Comparison of ENCODE assay signal across 9 mouse cellular contexts in genomic region chr19:22656466-22657215, GRCm38 (mm10).
DNase-seq lines count a peak whose midpoint lies in the region; ATAC-seq and TF ChIP-seq lines count a peak whose summit lies in the region.
"Had no signal": no experiment of that assay in that cellular context is flagged by ENCODE, and none has a peak within 500 bp of the region (broad histone marks: within the 10 kb centered on the region; RNA-seq: fewer than 3 reads in every experiment).

No protein-coding gene starts in this region.

- DNase-seq in kidney, postnatal 0 days (ENCODE audit: low spot score), result peak; percentile 32
- DNase-seq in kidney, postnatal 25 days, result no peak
- DNase-seq in lung, postnatal 25 days (ENCODE audit: low spot score), result no peak
- DNase-seq in ovary, adult 18-20 months (ENCODE audit: low spot score), result no peak
- no peak for DNase-seq in adipocyte (ENCODE audit: low spot score)

- H3K4me1 ChIP-seq in kidney, postnatal 0 days (replicated peaks; ENCODE audit: insufficient read depth, low read length), result 0 out of 2 replicates have a peak, but pooled peaks cover 5% of the 10 kb centered on the region
- H3K4me1 ChIP-seq in embryonic facial prominence, embryonic 12.5 days, result 0 out of 2 replicates have a peak, but pooled peaks cover 3% of the 10 kb centered on the region
- H3K4me1 ChIP-seq in hindbrain, embryonic 16.5 days (ENCODE audit: control insufficient read depth, insufficient read depth, low read depth, low read length), result peaks cover 9% of the 10 kb centered on the region
- peaks cover 9% of the 10 kb centered on the region for H3K4me1 ChIP-seq in neural tube, embryonic 15.5 days
- H3K4me1 ChIP-seq: limb, embryonic 12.5 days had no signal

- H3K36me3 ChIP-seq in kidney, postnatal 0 days (ENCODE audit: insufficient read depth, low read length), result no peaks in the 10 kb centered on the region
- H3K36me3 ChIP-seq in embryonic facial prominence, embryonic 12.5 days, result no peaks in the 10 kb centered on the region
- no peaks in the 10 kb centered on the region for H3K36me3 ChIP-seq in hindbrain, embryonic 16.5 days (ENCODE audit: control insufficient read depth, insufficient read depth, low read length)
- no peaks in the 10 kb centered on the region for H3K36me3 ChIP-seq in neural tube, embryonic 15.5 days
- H3K36me3 ChIP-seq: limb, embryonic 12.5 days had no signal

- H3K9ac ChIP-seq in kidney, postnatal 0 days (ENCODE audit: low read depth, low read length), result no peak overlapping the region
- no peak overlapping the region for H3K9ac ChIP-seq in embryonic facial prominence, embryonic 12.5 days
- H3K9ac ChIP-seq in hindbrain, embryonic 16.5 days (ENCODE audit: low read depth, low read length), result no peak overlapping the region
- H3K9ac ChIP-seq in neural tube, embryonic 15.5 days (replicated peaks), result no peak overlapping the region
- H3K9ac ChIP-seq: limb, embryonic 12.5 days had no signal

- no peak for ATAC-seq in kidney, postnatal 0 days (replicated peaks; ENCODE audit: low FRiP score, low read depth)
- ATAC-seq in embryonic facial prominence, embryonic 12.5 days (ENCODE audit: insufficient number of reproducible peaks, insufficient read depth, low FRiP score, low TSS enrichment), result no peak
- ATAC-seq in hindbrain, embryonic 16.5 days, result peak; percentile 49; the same call in 1 of the 2 replicates
- no peak; the same call in 1 of the 2 replicates for ATAC-seq in neural tube, embryonic 15.5 days (ENCODE audit: low FRiP score)

- peak overlapping the region; percentile 25; the same call in 1 of the 2 replicates for H3K27ac ChIP-seq in kidney, postnatal 0 days
- H3K27ac ChIP-seq in embryonic facial prominence, embryonic 12.5 days, result peak overlapping the region; percentile 18; the same call in 1 of the 2 replicates
- H3K27ac ChIP-seq in hindbrain, embryonic 16.5 days (ENCODE audit: low read depth, low read length), result peak overlapping the region; percentile 45
- peak overlapping the region; percentile 20; the same call in 1 of the 2 replicates for H3K27ac ChIP-seq in neural tube, embryonic 15.5 days (replicated peaks)
- H3K27ac ChIP-seq: limb, embryonic 12.5 days had no signal

- H3K4me3 ChIP-seq in kidney, postnatal 0 days (replicated peaks; ENCODE audit: low read depth, low read length), result no peak overlapping the region
- H3K4me3 ChIP-seq in embryonic facial prominence, embryonic 12.5 days, result no peak overlapping the region
- no peak overlapping the region for H3K4me3 ChIP-seq in hindbrain, embryonic 16.5 days (ENCODE audit: low read length)
- no peak overlapping the region for H3K4me3 ChIP-seq in neural tube, embryonic 15.5 days (replicated peaks)
- H3K4me3 ChIP-seq: limb, embryonic 12.5 days had no signal

- 46% methylated on average over 14 of the region's 14 CpGs for WGBS in kidney, postnatal 0 days
- 54% methylated on average over 14 of the region's 14 CpGs for WGBS in embryonic facial prominence, embryonic 12.5 days
- WGBS in hindbrain, embryonic 16.5 days, result 33% methylated on average over 14 of the region's 14 CpGs
- WGBS in neural tube, embryonic 15.5 days, result 41% methylated on average over 14 of the region's 14 CpGs

- peak overlapping the region; percentile 21 for H3K4me2 ChIP-seq in kidney, postnatal 0 days (ENCODE audit: low read length)
- no peak overlapping the region for H3K4me2 ChIP-seq in embryonic facial prominence, embryonic 12.5 days (replicated peaks)
- peak overlapping the region; percentile 32; the same call in 1 of the 2 replicates for H3K4me2 ChIP-seq in hindbrain, embryonic 16.5 days (ENCODE audit: low read length)
- peak overlapping the region; percentile 13; the same call in 1 of the 2 replicates for H3K4me2 ChIP-seq in neural tube, embryonic 15.5 days
- H3K4me2 ChIP-seq: limb, embryonic 12.5 days had no signal

- H3K9me3 ChIP-seq in kidney, postnatal 0 days (replicated peaks; ENCODE audit: low read length), result no peaks in the 10 kb centered on the region
- no peaks in the 10 kb centered on the region for H3K9me3 ChIP-seq in embryonic facial prominence, embryonic 12.5 days
- H3K9me3 ChIP-seq in hindbrain, embryonic 16.5 days (ENCODE audit: control insufficient read depth, low read length), result no peaks in the 10 kb centered on the region
- no peaks in the 10 kb centered on the region for H3K9me3 ChIP-seq in neural tube, embryonic 15.5 days (replicated peaks)
- H3K9me3 ChIP-seq: limb, embryonic 12.5 days had no signal

- H3K27me3 ChIP-seq in kidney, postnatal 0 days (ENCODE audit: insufficient read depth, low read length), result no peaks in the 10 kb centered on the region
- H3K27me3 ChIP-seq in embryonic facial prominence, embryonic 12.5 days, result no peaks in the 10 kb centered on the region
- H3K27me3 ChIP-seq in hindbrain, embryonic 16.5 days (replicated peaks; ENCODE audit: control insufficient read depth, insufficient read depth, low read length), result no peaks in the 10 kb centered on the region
- H3K27me3 ChIP-seq in neural tube, embryonic 15.5 days (replicated peaks), result no peaks in the 10 kb centered on the region
- H3K27me3 ChIP-seq: limb, embryonic 12.5 days had no signal

- TF ChIP-seq CTCF in kidney, postnatal 0 days (IDR thresholded peaks at IDR 0.05; ENCODE audit: low read depth), result no peak
